Mouse (Mus musculus) G1E (cell line): ENCODE data around the gene Acer1.

Source experiments
- CTCF ChIP-seq: IDR thresholded peaks from 2 replicates; pipeline ENCODE4 v1.5.1; 2012; ENCODE audit warnings: low read depth, low read length, inconsistent platforms, mixed read lengths
- GATA1 ChIP-seq: IDR thresholded peaks from 2 replicates; pipeline ENCODE4 v1.6.1; 2012; ENCODE audit warnings: borderline replicate concordance, low read length, inconsistent platforms, mixed read lengths
- GATA2 ChIP-seq: IDR thresholded peaks from 2 replicates; pipeline ENCODE4 v1.6.1; 2012; ENCODE audit warnings: low read depth, low read length, inconsistent platforms, borderline replicate concordance
- POLR2AphosphoS5 ChIP-seq: IDR thresholded peaks from 2 replicates; pipeline ENCODE4 v1.6.1; 2012; ENCODE audit warnings: low read depth, low read length, inconsistent platforms; ENCODE audit not compliant: insufficient replicate concordance
- TAL1 ChIP-seq: conservative IDR thresholded peaks from 2 replicates; pipeline ENCODE4 v1.6.1; 2012; ENCODE audit warnings: low read depth, low read length, inconsistent platforms, mixed read lengths

DNA sequence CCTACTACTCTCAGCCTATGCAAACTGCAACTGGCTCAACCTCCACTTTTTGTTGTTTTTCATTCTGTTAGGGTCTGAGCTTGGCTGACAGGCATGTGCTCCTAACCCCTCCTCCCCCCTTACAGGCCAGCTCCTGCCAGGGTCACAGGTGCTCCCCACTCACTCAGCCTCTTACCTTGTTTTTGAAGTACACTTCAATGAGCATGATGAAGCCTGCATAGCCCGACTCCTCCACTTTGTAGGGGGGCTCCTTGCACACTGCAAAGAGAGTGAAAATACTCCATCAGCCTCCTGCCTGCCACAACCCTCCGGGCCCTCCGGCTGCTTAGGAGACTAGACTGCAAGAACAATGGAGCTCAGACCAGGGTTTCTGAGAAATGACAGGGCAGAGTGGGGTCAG is 62.2 kb downstream of the Acer1 start:
- TF ChIP-seq CTCF (no peak), TAL1 (no peak), GATA1 (no peak), POLR2AphosphoS5 (no peak), GATA2 (no peak)
